Mouse (Mus musculus) ZHBTc4 (cell line): ENCODE results near the gene Gm20538.
A peak's percentile ranks its signal among the peaks of the same experiment; 100 is the strongest.

Experiments
- DNase-seq: peaks from one replicate; pipeline ENCODE4 v3.0.0-alpha.2; 2011; ENCODE audit warnings: low read depth, low spot score

Gm20538 gene

DNA sequence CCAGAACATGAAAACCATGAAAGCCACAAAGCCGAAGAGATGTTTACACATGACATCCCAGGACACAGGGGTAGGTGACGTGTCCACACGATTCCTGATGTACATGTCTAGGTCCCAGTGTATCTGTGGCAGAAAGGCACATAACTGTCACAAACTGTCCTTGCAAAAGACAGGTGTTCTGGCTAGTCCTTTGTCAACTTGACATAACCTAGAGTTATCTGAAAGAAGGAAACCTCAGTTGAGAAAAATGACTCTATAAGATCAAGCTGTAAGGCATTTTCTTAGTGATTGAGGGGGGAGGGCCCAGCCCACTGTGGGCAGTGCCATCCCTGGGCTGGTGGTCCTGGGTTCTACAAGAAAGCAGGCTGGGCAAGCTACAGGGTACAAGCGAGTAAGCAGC, at the start of gene Gm20538:
TSS of gene Gm20538 (minus strand) at position 101 of the 400 bp plus-strand sequence.
- no peak for DNase-seq

DNA sequence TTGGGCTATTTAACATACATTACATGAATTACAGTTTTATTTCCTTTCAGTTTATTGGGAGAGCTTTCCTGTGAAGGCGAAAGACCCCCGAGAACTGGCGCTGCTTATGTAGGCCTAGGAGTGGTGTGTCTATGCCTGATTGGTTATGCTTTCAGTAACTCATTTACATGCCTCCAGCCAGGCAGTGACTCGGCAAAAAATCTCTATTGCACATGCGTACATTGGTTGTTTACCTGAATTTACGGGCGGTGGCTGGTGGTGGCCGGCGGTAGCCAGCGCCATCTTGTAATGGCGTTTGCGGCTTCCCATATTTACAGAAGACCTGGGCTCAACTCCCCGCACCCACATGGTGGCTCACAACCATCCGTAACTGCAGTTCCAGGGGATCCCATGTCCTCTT, 41.5 kb upstream of the Gm20538 start:
- peak; percentile 37 for DNase-seq

DNA sequence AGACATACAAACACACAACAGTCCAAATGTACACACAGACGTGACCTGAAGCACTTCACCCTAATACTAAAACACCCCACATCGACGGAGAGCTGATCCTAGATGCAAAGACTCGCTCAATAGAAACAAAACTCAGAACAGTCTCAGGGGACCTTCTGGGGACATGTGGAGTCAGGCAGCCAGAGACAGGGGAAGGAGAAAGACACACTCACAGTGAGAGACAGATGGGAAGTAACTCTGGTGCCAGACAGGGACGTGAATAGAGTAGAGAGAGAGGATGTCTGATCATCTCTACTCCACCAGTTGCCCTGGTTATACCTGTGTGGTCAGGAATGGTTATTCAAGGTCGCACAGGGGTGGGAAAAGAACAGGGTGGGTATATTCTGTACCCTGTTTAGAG, 39.0 kb upstream of the Gm20538 start:
- no peak for DNase-seq

DNA sequence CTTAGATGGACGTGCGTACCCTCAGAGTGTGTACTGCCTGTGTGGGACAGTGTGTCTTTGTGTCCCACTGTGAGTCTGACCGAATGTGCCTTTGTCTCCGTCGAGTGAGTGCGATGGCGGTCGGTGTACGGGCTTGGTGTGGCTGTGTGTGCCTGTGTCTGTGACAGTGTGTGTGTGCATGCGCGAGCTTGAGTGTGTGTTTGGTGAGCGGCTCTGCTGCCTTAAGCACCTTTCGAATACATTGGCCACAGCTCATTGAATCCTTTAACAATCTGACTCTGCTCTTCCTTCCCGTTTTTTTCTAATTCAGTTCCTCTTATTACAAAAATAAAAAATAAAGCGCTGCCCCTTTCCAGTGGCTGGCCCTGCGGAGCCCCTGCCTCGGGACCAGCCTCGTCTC, 38.4 kb upstream of the Gm20538 start:
- no peak for DNase-seq

DNA sequence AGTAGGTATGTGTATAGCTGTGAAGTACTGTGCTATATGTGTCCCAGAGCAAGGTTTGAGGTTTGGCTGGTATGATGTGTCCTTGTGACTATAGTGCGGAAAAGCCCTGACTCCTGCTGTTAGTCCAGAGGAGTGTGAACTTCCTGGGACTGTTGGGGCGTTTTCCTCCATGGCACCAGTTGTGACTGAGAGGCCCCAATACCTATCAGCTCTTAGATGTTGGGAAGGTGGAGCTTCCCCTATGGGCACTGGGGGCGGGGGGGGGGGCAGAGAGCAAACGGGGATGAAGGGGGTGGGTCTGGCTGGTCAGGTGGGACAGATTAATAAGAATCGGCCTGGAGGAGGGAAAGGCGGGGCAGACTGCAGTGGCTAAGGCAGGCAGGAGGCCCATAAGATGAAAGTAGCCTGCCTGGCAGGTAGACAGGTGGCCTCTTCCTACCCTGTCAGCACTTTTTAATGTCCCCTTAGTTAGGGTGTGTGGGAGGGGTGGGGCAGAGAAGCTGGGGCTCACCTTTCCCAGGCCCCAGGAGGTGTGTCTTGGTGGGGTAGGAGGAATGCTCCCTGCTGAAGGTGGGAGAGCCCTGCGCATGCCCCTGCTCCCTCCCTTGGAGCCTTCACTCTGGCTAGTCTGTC, 37.1 kb upstream of the Gm20538 start:
- no peak for DNase-seq

DNA sequence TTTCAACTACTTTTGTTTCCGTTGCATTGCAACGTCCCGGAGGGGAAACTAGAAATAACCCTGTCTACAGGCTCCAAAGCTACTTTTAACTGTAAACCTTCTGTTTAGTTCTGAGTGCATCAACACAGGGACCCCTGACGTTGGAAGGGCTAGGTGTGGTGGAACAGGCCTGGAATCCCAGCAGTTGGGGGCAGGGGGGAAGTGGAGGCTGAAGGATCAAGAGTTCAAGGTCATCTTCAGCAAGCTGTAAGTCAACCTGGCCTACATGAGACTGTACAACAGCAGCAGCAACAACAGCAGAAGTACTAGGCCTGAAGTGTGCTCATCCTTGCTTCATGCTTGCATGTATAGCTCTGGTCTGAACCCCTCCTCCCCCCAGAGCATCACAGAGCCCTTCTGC, 35.4 kb upstream of the Gm20538 start:
- DNase-seq = no peak

DNA sequence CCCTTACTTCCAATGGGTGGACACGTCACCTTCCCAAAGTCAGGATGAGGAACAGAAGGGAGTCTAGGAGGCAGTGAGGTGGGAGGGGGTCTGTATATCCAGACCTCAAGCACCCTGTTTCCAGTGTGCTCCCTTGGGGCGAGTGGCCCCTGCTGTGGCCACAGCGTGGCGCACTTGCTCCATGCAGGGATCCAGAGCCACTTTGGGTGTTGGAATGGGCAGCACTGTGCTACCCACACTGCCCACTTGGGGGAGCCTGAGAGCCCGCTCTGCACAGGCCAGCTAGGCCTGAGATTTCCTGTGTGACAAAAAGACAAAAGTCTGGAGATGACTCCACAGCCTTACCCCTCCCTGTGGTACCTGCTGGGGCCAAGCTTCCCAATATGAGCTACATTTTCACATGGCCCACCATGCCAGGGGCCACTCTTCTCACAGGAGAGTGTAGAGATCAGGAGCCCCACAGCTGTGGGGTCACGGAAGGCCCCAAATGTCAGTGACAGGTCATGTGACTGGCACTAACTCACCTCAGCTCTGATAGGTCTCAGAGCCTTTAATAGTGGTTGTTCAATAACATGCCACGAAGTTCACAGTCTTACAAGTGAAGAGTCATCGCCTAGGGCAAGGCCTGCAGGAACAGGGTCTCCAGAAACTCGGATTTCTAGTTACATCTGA, 30.1 kb upstream of the Gm20538 start:
- peak; percentile 93 for DNase-seq

DNA sequence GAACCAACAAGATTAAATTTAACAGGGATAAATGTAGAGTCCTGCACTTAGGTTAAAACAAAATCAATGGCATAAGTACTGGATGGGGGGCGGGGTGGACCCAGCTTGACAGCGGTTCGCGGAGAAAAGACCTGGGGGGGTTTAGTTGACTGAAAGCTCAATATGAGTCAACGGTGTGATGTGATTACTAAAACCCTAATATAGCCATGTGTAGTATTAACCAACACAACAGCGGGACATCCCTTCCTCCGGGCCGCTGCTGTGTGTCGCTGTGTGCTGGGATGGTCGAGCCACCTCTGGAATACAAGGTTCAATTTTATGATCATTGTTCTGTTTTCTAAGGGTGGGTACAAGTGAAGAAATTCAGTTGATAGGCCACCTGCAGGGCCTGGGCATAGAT, 29.5 kb upstream of the Gm20538 start:
- DNase-seq = no peak

DNA sequence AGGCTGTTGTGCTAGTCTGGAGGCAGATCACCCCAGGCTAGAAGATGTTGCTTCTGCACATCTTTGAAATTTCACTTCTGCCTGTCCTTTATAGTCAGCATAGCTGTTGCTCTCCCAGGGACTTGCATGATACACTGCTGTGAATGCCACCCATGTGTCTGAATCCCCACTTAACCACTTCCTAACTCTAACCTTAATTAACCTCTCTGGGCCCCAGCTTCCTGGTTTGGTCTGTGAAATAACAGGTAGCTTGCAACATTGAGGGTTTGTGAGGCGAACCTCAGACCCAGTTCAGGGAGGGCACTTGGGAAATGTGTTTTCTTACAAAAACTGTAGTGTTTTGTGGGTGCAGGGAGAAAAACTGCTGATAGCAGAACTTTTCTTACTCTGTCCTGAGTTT, 25.4 kb upstream of the Gm20538 start:
- DNase-seq = no peak

DNA sequence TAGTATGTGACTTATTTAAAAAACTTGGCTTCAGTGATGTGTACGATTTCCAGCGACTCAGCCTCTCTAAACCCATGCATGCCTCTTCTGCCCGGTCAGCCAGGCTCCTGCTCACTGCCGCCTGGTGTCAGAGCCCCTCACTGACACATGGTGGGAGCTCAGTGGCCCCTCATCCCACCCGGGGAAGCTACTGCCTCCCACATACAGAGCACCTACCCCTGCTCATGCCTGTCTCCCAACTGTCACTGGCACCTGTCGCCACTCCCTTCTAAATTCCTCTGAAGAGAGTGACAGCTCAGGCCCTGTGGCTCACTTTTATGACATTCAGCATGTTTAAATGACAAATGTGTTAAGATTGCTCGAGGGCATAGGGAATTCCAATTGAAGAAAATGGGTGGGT, 23.6 kb upstream of the Gm20538 start:
- peak; percentile 57 for DNase-seq

DNA sequence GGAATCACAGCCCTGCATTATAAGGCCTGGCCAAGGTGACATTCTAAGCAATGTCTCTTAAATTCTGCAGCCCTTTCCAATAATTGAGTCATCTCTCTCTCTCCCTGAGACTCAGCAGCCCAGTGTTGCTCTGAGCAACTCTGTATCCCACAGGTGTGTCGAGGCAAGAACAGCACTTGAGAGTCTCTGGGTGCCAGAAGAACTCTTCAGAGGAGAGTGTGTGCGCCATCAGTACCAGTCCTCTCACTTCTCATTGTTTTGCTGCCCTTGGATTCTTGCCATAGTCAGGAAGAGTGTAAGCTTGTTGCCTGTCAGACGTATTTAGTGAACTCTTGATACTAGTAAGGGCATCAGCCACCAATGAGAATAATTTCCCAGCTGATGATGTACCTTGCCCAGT, 15.1 kb upstream of the Gm20538 start:
- no peak for DNase-seq

DNA sequence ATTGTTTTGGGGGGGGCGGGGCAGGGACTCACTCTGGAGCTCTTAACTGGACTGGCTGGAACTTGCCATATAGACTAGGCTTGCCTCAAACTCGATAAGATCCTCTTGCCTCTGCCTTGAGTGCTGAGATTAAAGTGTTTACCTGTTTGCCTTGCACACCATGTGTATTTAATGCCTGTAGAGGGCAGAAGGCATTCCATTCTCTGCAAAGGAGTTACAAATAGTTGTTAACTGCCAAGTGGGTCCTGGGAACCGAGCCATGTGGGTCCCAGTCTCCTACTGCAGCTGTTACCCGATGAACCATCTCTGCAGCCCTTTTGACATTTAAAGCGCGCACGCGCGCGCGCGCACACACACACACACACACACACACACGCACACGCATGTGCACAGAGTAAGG, 11.4 kb upstream of the Gm20538 start:
- no peak for DNase-seq

DNA sequence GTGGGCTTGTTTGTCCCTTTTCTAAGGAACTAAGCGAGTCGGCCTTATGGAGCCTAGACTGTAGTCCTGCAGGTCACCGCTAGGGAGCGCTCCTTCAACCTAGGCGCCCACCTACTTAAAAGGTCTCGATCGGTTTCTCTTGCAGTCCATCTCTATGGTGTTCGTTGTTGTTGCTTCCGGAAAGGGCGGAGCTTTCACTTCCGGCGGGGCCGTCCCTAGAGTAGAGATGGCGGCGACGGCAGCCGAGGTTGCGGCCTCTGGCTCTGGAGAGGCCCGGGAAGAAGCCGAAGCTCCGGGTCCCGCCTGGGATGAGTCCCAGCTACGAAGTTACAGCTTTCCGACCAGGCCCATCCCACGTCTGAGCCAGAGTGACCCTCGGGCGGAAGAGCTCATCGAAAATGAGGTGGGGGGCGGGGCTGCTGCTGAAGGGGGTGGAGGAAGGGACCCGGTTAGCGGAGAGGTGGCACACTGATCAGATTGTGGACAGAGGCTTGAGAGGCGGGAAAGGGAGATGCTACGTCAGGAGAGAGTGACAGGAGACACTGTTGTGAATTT, 10.1 kb upstream of the Gm20538 start, which contains the start of gene Hif1an:
TSS of gene Hif1an (plus strand) at position 199 of the 555 bp plus-strand sequence.
- DNase-seq = peak; percentile 98

DNA sequence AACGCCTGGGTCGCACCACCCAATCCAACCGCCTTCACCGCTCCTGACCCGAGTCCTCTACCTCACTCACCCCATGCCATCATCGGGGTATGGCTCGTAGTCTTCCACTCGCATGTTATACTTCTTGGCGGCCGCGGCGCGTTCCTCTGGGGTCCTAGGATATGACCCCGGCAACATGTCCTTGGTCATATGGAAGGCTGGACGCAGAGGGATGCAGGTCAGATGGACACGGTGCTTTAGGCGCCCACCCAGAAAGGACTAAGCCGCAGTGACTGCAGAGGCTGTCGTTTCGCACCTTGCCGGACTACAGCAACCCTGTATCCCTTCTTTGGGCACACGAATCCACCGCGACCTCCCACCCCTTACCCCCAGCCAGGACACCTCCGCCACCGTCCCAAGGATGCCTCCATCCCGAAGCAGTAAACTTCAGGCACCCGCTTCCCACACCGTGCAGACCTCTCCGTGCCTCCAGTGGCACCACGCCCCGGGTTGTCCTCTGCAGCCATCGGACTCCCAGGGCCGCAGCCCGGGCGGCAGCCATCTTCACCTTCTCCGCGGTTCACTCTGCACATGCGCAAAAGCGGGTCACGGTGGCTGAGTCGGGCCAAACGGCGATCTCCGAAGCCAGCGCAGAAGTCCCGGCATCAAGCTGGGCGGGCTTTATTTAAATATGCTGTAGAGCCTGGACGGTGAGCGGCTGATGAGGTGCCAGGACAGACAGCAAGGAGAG, 2.4 kb upstream of the Gm20538 start, which contains the start of gene Ndufb8:
TSS of gene Ndufb8 (minus strand) at position 580 of the 730 bp plus-strand sequence.
- peak; percentile 97 for DNase-seq

DNA sequence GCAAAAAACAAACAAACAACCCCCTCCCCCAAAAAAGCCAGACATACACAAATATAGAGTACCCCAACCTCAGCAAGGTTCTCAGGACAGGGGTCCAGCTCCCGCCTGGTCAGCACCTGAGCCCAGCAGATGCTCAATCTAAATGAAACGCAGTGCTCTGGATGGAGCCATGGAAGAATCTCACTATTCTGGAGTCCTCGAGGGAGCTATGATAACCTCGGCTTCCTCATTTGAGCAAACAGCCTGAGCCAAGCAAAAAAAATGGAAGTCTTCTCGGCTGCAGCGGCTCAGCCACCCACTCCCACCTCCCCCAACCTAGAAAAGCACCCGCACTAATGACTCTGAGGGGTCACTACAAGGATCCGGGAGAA, 1.8 kb upstream of the Gm20538 start:
- DNase-seq = no peak

DNA sequence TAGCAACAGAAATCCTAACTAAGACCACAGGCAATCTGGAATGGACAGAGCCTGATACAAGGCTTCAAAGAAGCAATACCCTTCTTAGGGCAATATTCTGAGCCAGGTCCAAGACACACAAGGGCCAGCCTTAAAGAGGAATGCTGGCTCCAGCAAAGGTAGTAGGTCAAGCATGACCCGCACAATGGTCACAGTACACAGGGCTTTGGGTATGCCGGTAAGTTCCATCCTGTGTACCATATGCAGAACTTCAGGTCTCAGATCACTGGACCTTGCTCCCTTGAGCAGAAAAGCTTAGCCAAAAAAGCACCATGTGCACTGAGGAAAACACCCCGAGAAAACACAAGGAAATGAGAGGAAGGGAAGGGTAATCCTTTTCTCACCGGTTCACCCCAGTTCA, 655 bp upstream of the Gm20538 start:
- no peak for DNase-seq

DNA sequence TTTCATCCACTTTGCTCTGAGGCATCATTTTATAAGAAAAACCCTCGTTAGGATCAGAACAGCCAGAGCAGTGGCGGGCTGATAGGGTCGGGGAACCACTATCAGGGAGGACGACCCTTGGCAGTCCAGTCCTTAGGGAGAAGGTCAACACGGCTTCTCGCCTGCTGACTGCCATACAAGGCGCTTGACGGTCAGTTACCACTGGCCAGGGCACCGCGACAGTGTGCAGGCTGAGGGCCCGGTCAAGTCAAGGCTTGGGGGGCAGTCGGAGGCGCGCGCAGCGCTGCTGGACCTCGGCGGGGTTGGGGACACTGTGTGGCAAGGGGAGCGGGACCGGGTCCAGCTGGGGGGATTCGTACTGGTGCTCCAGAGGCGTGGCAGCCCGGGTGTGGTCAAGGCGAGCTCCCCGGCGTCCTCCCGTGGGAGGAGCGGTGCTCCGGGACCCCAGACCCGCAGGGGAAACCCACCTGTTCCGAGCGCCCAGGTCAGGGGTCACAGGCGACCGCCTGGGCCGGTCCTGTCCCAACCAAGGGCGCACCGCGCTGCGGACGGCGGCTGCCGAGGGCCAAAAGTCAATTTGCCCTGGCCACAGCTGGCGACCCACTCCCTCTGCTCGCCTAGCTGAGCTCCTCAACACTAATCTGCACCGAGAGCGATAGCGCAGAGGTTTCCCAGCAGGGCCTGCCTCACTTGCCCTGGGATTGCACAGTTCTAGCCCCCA, 7.2 kb downstream of the Gm20538 start, which contains the start of gene Sec31b:
TSS of gene Sec31b (minus strand) at position 544 of the 721 bp plus-strand sequence.
- peak; percentile 66 for DNase-seq

DNA sequence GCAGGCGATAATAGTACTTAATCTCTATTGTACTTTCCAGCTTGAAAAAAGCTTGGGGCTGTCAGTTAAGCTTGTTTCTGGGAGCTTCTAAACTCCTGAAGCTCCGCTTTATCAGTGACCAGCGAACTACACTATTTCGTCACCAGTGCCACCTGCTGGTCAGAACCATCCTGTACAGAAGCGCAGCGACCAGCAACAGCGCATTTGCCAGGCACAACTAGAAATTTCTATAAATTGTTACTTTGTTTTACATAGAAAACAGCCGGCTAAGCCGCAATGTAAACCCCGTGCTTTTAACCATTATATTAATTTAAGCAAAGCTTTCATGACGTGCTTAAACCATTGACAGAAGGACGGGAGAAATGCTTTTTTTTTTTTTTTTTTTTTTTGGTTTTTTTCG, 7.9 kb downstream of the Gm20538 start:
- peak; percentile 86 for DNase-seq

DNA sequence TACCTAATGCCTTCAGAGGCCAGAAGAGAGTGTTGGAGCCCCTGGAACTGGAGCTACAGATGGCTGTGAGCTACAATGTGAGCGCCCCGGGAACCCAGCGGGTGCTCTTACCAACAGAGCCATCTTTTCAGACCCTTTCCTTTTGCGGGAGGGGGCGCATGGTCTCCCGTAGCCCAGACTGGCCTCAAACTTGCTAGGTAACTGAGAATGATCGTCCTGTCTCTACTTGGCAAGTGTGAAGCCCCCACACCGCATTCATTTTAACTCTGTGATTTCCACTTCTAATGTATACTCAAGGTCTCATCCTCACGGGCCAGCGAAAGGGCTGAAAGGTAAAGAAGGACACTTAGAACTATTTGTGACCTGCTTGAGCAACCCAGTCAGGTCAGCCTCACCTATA, 8.3 kb downstream of the Gm20538 start:
- DNase-seq = no peak

DNA sequence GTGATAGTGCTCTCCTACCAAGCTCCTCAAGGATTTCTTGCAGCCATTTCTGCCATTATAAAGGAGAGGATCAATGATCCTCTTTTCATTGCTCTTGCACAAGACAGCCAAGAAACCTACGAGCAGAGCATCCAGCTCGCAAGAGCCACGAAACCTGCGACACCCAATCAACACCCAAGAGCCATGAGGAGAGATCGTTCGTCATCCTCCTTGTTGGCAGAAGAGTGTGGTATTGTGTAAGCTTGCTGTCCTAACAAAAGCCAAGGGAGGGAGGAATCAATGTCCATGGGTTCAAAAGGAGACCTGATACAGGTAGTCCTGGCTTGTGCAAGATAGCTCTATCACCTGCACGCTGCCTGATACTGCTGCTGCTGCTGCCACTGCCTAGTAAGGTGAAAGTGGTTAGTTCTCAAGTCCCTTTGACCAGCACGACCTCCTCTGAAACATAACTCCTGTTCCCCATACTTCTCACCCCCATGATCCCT, 9.9 kb downstream of the Gm20538 start:
- DNase-seq = no peak

DNA sequence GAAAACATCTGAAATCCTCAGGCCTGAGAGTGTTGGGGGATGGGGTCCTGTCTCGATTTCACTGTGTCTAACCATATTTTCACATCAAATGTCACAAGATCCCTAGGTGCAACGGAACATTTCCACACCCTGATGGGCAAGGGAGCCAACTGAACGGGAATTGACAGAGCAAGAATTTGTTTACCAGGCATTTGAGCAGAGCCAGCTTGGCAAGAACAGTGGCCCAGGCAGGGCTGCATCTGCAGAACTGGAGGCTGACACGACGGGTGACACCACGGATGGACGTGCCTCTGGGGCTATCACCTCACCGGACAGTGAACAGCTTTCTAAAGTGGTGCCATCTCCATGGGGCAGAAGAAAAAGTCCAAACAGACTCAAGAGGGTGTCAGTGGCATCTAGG, 15.2 kb downstream of the Gm20538 start:
- no peak for DNase-seq

DNA sequence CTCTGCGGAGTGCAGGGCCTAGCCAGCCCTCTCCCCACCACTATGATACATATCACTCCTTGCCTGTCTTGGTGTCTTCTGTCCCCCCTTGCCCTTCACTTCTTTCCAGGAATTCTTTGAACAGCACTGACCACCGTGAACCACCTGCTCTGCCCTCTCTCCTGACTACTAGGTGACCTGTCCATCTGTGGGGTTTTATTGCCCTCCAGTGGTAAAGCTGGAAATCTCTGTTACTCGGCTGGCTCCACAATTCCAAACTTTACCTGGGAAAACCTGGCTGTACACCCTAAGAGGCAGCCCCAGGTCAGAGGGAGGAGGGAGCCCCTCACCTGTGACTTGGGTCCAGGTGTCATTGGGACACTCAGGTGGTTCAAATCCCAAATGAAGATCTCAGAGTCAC, 17.3 kb downstream of the Gm20538 start:
- no peak for DNase-seq
